Mouse (Mus musculus) cerebellum, adult (tissue): ENCODE measurements around the gene 9230112D13Rik.

Experiments used
- ATAC-seq: cut with Nextera tagmentation; 2 replicates; pipeline ENCODE4 v1.9.2; 2017; ENCODE audit warnings: mild to moderate bottlenecking, moderate library complexity, mixed read lengths; ENCODE audit not compliant: insufficient number of reproducible peaks, low FRiP score, low TSS enrichment

The 9230112D13Rik gene

DNA sequence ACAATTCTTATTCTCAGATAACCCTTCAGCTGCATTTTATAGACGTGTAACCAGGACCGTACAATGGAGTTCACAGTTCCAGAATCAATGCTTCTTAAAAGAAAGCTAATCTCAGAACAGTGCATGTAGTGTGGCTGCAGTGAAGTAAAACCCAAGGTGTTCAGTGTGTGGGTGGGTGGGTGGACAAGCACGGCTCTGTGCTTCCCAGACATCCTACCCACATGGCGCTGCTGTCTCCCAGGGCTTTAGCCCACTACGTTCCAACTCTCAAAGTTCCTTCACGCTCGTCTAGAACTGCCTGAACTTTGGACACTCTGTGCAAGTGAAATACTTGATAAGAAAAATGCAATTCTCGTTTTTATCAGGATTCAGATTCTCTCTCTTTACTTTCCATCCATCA is at the start of gene 9230112D13Rik:
Gene 9230112D13Rik, minus strand, starts transcription at position 101 of the 400 bp plus-strand sequence.
- no peak for ATAC-seq

DNA sequence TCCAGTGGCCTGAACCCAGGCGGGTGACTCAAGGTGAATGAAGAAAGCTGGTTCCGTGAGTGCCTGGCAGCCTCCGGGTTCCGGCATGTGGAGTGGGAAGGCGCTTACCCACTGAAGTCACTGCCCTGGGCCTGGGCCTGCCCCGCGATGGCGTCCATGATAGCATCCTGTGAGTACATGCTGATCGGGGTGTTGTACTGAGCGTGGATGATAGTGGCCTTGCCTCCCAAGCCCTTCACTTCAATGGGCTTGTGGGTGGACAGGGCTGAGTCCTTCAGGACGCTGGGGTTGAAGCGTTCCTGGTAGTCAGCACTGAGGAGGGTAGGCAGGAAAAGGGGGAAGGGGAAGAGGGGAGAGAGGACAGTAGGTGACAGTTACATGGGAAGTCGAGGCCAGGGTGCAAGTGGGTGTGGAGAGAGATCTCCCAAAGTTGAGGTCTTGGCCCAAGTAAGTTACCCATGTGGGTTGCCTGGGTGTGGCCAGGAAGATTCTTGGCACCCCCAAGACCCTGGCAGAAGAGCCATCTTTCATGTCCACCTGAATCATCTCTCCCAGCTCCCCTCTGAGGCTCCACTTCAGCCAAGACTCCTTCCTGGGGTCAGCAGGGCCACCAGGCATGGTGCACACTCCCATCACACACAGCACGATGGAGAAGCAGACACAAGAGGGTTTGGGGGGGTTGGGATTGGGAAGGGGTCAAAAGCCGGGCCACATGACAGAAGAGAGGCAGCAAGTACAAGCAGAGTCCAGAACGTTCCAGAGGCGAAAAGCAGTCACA is 49.2 kb upstream of the 9230112D13Rik start:
- ATAC-seq: no peak

DNA sequence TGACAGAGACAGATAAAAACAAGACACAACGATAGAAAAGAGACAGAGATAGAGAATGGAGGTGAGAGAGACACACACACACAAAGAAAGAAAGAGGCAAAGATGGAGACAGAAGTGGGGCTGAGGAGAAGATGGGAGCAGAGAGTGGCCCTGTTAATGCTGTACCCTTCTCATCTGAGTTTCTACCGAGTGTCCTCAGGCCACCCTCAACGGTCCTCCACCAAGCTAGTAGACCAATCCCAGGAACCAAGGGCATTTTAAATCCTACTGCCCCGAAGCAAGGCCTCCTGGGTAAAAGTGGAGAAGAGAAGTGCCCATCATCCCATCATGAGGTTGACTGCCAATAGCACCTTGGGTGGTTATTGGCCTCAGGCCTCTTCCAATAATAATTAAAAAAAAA is 48.3 kb upstream of the 9230112D13Rik start:
- no peak for ATAC-seq

DNA sequence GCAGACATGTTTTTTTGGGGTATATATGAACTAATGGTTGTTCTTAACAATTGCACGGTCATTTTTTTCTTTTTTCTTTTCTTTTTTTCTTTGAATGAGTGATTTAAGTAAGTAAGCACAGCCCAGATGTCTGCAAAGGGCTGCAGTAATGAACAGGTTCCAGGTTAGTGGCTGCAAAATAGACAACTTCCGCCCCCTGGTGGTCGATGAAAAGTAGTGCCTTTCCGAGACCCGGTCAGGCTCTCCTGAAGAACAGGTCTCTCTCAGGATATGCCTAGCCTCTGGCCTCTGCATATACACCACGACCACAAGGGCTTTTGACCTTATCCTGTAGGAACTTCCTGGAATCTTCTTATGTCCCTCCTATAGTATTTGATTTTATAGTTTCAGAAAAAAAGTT is 47.7 kb upstream of the 9230112D13Rik start:
- ATAC-seq: peak; percentile 62

DNA sequence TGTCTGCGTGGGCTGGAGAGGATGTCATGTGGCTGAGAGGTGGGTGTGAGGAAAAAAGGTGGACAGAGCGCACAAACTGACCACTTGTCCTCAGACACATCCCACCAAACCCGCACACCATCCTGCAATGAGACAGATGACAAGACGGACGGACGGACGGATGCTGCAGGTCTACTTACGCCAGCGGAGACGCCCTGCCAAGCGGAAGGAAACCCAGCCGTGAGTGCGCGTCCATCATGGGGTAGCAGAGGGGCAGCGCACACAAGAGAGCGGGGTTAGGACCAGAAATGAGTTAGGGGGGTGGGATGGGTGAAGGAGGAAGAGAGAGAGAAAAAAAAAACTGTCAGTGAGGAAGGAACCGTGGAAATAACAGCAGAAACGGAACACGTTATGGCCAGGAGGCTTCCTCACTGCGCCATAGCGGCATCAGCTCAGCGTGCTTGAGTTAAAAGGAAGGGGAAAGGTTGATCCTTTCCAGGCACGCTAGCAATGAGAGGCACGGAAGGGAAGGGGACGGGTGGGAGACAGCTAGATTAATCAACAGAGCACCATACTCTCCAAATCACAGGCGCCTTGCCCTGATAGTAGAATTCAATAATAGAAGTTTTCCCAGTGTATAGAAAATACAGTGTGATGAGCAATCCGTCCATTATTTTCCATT is 47.1 kb upstream of the 9230112D13Rik start:
- no peak for ATAC-seq

DNA sequence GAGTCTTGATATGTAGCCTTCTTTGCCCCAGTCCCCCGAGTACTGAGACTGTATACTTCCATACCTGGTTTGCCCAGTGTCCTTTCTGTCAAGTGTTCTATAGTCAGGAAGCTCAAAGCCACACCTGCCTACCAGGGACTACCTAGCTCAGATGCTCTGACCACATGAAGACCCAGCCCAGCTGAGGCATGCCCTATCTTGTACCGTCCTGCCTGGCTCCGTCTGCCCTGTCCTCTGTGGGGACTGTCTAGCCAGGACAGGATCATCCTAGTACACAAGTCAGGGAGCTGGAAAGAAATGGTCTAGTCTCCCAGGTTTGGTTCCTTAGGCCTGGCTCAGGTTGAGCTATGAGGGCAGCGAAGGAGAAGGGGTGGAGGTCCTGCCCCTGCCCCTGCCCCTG is 46.0 kb upstream of the 9230112D13Rik start:
- ATAC-seq: no peak

DNA sequence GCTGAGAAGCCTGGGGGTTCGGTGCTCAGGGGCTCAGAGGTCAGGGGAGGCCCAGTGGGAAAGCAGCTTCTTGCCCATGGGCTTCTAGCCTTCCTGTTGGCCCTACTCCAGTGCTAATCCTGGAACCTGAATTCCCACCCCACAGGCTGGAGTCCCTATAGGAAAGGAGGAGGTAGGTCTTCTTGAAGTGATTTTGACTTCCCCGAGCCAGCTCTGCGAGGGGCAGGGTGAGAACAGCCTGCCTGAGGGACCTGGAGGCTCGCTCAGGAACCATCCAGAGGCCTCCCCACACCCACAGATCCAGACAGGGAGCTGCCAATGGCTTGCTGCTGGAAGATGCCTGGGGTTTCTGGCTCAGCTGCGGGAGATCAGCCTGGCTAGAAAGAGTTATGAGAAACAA is 45.1 kb upstream of the 9230112D13Rik start:
- no peak for ATAC-seq

DNA sequence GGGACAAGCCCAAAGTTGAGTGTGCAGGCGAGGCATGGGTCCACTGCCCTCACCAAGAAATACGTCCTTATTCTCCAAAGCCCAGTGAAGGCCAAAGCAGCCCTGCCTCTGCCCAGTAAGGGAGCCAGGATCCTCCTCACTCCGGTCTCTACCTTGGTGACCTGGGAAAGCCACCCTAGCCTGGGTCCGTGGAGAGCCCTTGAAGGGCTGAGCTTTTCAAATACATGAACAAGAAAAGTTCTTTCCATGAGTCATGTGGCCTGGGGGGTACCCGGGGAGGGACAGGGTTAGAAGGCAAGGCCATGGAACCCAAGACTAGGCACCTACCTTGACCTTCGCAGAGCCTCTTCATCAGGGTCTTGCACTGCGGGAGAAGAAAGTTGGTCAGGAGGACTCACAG is 43.9 kb upstream of the 9230112D13Rik start:
- ATAC-seq: no peak

DNA sequence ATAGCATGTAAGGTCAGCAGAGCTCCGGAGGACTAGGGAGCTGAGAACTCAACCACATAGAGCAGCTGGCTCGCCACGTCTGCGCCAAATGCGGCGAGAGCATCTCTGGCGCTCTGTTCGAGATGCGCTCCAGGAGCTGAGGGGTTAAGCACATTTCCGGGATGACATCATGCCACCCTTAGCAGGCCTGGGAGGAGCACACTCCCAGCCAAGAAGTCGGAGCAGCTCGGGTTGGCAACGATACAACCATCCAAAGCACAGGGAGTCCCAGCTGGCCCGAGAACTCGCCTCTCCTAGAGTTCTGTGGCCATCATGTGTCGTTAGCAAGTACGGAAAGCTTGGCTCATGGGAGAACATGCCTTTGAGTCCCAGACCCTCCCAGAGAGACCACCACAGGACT is 43.1 kb upstream of the 9230112D13Rik start:
- ATAC-seq: no peak; the same call in 1 of the 2 replicates

DNA sequence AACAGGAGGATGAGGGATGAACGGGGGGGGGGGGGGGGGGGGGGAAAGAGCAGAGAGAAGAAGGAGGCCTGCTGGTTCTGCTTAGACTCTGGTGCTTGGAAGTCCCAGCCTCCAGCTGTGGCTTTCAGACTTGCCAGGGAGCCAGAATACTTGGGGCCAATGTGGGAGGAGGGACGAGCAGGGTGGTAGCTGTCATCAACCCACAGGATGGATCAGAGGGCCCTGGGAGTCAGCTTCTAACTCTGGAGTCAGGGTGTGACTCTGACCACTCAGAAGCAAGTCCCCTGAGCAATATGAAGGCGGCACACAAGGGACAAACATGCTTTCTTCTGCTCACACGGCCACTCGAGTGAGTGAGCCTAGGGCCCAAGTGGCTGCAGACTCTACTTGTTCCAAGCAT is 42.0 kb upstream of the 9230112D13Rik start:
- no peak for ATAC-seq

DNA sequence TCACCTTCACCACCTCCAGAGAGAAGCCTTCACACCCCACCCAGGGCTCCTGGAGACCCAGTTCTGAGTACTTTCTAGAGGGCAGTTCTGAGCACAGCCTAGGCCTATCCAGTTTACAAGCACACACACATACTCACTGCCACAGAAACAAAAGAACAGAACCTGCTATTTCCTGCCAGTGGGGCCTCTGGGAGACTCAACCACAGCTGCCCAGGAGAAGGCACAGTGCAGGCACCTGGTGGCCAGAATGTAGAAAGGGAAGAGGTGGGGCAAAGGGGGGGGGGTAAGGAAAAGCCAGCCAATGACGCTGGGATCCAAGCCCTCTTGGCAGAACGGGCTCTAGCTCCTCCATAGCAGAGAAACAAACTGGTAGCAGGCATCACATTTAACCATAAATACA is 39.8 kb upstream of the 9230112D13Rik start:
- no peak for ATAC-seq

DNA sequence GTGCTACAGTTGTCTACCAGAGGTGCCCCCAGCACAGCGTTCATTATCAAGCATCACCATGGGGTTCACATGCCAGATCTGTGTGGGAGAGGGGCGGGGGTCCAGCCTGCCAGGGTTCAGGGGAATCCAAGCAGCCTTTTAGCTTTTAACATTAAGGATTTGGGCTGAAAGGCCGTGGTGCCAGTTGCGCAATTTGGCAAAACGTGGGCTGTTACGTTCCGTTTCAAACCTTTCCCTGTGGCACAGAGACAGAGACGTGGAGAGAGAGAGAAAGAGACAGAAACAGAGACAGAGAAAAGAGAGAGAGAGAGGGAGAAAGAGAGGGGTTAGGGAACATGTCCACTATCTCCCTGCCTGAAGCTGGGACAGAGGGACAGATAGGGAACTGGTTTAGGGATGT is 39.0 kb upstream of the 9230112D13Rik start:
- no peak for ATAC-seq

DNA sequence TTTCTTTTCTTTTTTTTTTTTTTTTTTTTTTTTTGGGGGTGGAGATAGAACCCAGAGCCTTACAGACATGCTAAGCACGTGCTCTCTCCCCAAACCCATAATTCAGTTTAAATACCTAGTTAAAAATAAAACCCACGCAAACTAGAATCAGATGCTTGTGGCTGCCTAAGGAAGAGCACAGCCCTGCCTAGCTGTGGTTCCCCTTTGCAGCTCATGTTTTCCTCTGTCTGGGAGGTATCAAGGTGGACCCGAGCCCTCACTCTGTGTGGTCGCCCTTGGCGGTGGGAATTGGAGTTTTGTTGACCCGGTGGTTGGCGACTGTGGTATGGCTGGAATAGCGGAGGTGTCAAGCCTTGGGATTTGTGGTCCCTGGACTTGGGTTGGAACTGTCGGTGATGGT is 36.3 kb upstream of the 9230112D13Rik start:
- ATAC-seq: no peak

DNA sequence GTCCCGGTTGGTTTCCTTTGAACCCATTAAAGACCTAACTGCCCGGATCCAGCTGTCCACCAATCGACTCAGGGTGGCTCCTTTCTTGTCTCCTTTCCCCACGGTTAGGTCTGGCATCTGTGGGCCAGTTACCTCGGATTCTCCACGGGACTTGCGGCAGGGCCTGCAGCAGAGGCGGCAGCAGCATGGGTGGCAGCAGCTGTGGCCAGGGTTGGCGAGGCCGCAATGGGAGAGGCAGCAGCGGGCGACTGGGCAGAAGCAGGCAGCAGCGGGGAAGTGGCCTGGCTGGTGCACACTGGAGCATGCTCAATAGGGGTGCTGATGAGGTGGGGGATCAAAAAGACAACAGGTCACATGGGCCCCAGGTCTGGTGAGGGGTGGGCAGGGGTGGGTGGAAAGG is 32.6 kb upstream of the 9230112D13Rik start:
- ATAC-seq: no peak

DNA sequence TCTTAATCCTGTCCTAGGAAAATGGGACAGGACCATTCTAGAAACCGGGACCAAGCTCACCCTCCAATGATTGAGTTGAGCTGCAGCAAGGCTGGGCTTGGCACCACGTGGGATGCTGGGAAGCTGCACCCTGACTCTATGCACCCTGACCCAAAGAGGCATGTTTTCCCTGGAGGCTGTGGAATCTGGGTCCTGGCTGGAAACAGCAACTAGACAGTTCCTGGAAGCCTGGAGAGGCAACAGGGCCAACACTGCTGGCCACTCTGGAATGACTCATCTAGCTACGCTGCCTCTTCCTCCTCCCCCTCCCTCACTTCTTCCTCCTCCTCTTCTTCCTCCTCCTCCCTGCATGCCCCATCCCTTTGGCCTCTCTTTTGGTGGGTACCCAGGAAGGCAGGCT is 31.4 kb upstream of the 9230112D13Rik start:
- ATAC-seq: no peak

DNA sequence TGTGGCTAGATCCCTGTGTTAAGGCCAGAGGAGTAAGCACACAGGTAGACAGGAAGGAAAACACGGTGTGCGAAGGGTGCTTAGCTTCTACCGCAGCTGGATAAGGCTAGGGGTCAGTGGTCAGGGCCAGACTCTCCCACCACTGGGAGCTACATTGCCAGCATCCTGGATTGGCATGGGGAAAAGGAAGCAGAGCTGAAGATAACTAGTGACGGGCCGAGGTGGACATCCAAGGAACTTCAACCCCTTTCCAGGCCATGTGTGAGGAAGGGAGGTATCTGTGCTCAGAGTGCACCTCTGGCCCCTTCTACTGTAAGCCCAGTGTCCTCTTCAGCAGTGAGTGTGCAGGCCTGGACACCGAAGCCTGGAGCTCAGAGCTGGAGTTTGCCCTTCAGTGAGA is 30.9 kb upstream of the 9230112D13Rik start:
- ATAC-seq: no peak

DNA sequence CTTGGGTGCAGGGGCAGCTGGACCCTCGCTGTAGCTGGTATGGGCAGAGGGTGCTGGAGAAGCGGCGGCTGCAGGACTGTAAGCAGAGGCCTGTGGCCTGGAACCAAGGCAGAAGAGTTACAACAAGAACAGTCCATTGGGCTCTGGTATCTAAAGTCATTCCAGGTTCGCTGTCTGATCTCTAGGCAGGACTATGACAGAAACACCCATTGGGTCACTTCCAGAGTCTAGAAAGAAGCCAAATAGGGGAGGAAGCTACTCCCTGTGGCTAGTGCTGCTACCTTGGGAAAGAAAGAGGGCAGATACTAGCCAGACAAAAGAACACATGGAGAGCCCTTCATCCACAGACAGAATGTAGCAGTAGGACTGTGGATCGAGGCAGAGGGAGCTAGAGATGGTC is 29.6 kb upstream of the 9230112D13Rik start:
- ATAC-seq: no peak

DNA sequence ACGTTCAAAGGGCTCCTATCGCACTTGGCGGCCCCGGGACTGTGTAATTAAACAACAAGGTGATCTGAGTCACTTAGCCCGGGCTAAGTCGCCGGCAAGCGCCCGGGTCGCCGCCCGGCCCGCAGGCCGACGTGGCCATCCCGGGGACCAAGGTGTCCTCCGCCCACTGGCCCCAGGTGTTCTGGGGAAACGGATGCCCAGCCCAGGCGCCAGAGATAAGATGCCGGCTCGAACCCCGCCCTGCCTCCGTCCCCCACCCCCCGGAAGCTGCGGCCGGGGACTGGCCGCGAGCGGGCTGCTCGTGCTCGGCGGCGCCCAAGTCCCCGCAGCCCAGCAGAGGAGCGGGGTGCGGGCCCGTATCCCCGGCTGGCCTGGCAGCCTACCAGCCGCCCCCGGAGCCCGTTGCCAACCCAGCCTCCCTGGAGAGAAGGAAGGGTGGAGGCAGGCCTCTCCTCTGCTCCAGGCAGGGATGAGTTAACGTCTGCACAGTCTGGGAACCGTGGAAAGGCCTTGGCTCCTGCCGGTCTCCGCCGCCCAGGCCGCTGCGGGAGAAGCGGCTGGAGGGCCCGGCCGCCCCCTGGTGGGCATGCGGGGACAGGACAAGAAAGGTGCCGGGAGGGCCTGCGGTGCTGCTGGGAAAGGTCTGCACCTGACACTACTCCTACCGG is 26.5 kb upstream of the 9230112D13Rik start:
- peak; percentile 86 for ATAC-seq

DNA sequence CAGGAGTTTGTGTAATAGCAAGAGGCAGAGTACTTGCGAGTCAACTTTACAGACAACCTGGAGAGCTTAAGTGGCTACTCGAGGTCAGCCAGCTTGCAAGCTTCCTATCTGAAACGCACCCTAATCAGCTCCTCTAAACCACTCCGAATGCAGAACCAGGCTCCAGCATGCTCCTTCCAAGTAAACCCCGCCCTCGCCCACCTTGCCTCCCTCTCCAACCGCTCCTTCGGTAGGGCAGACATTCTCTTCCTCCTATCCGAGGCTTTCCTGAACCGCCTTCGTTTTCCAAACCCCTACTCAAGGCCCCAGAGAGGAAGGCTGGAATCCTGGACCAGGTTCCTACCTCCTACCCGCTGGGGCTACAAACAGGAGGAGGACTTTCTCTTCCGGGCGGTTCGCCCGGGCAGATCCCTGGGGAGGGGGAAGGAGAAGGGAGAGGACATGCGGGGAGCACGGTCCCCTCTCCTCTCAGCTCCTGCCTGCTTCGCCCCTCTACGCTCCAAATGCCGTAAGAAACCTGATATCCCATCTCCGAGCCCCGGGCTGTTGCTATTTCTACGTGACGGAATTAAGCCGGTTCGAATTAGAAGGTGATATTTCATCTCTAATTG is 25.9 kb upstream of the 9230112D13Rik start:
- peak; percentile 59 for ATAC-seq

DNA sequence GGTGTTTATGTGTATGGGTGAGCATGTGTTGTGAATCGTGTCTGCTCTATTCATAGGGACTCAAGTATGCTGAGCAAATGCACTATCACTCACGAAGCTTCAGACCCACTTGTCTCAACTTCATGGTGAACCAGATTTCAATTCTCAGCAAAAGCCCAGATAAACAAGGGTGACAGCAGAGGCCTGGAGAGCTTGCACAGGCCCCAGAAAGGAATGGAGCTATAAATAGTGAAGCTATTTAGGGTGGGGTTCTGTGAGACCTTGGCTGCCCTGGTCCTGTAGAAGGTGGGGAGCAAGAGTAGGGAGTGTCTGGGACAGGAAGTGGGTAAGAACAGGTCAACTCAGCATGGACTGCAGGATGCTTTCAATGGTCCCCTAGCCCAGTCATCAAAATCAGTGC is 21.9 kb upstream of the 9230112D13Rik start:
- ATAC-seq: no peak

DNA sequence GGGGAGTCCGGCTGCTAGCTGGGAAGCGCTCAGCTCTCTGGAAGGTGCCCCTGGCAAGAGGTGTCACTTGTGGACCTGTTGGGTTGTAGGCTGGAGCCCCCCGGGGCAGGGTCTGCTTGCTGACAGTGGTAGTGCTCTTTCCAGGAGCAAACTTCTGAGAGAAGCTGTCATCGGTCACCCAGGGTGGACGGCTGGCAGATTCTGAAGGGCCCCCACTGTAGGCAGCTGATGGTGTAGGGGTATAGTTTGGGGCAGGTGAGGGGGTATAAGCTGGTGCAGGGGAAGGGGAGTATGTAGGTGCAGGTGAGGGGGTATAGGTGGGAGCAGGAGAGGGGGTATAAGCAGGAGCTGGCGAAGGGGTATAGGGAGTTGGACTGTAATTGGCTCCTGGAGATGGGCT is 21.4 kb upstream of the 9230112D13Rik start:
- ATAC-seq: no peak
